Mouse (Mus musculus) stomach, postnatal 0 days (tissue): Measurements from ENCODE around the gene Zw10.

Source experiments
- CTCF ChIP-seq: IDR thresholded peaks from 2 replicates; pipeline ENCODE4 v1.5.1; 2016; ENCODE audit warnings: antibody characterized with exemption, low read depth, mild to moderate bottlenecking, moderate library complexity
- EP300 ChIP-seq: optimal IDR thresholded peaks from 2 replicates; pipeline ENCODE3; 2016; ENCODE audit warnings: antibody characterized with exemption

GRCm38 (mm10) chr9:49111296-49111695 lies 55.9 kb downstream of the Zw10 start:
- TF ChIP-seq CTCF (no peak), EP300 (no peak)
